Mouse (Mus musculus) heart, adult 2 months (tissue): ENCODE data around the gene Ascl1. TPM values are rescaled to one million over a fixed set of nuclear protein-coding genes. Genes with fewer than 3 reads are reported as not detected.

Experiments
- DNase-seq, 2 experiments: peaks; one replicate each; pipeline ENCODE4 v3.0.0; 2021
- H3K27ac ChIP-seq: fragments of 200-600 bp; 2 replicates; pipeline ENCODE4 v1.8.1; 2022
- H3K27me3 ChIP-seq: fragments of 200-500 bp; 2 replicates; pipeline ENCODE4 v1.6.1; 2012; ENCODE audit warnings: mild to moderate bottlenecking, low read length, inconsistent platforms, mixed read lengths; ENCODE audit not compliant: control insufficient read depth, insufficient read depth
- H3K36me3 ChIP-seq: fragments of 200-500 bp; 2 replicates; pipeline ENCODE4 v1.6.1; 2012; ENCODE audit warnings: low read length, inconsistent platforms; ENCODE audit not compliant: control insufficient read depth, insufficient read depth
- H3K4me1 ChIP-seq: fragments of 200-500 bp; 2 replicates; pipeline ENCODE4 v1.6.1; 2011; ENCODE audit warnings: low read length; ENCODE audit not compliant: control insufficient read depth, insufficient read depth
- H3K4me3 ChIP-seq: fragments of 200-600 bp; 2 replicates; pipeline ENCODE4 v1.8.1; 2022
- H3K79me2 ChIP-seq: fragments of 200-500 bp; replicated peaks from 2 replicates; pipeline ENCODE4 v1.6.1; 2012; ENCODE audit warnings: mild to moderate bottlenecking, inconsistent platforms, low read length, moderate library complexity, mixed read lengths; ENCODE audit not compliant: control insufficient read depth, insufficient read depth
- H3K9ac ChIP-seq: fragments of 200-500 bp; 2 replicates; pipeline ENCODE4 v1.6.1; 2012; ENCODE audit warnings: low read depth, mild to moderate bottlenecking, control low read depth, inconsistent platforms, low read length, mixed read lengths
- CTCF ChIP-seq: fragments of 200-600 bp; IDR thresholded peaks from 2 replicates; pipeline ENCODE4 v1.8.1; 2022; ENCODE audit warnings: antibody characterized with exemption, mild to moderate bottlenecking, moderate library complexity
- EP300 ChIP-seq: fragments of 200-500 bp; IDR thresholded peaks from 2 replicates; pipeline ENCODE4 v1.6.1; 2011; ENCODE audit warnings: low read depth, low read length, control low read depth; ENCODE audit not compliant: insufficient read depth
- POLR2A ChIP-seq: fragments of 200-500 bp; IDR thresholded peaks from 2 replicates; pipeline ENCODE4 v1.6.1; 2011; ENCODE audit warnings: mild to moderate bottlenecking, low read depth, low read length, control low read depth; ENCODE audit not compliant: insufficient read depth
- WGBS: fragments of 180-500 bp; shearing (Covaris S2); methylation state at CpG from one replicate; pipeline ENCODE4 v1.1.7; 2018; 5-methylcytosine and 5-hydroxymethylcytosine counted together
- intact Hi-C: fragments of 180-260 bp; cut with DNase I; formaldehyde crosslinking; loops from one replicate; pipeline ENCODE4 v1.15.1; 2025
- polyA plus RNA-seq: library from polyadenylated mRNA; depleted of rRNA; stranded (reverse); fragments of >200 nt; gene quantifications from 2 replicates; pipeline ENCODE4 v1.2.3, GENCODE M21; 2012
- total RNA-seq, 2 experiments: library from RNA; stranded (reverse); gene quantifications; 2 replicates each; pipeline ENCODE4 v1.2.3; 2021

Gene Ascl1
- total and polyA plus RNA-seq, 3 experiments: 0.06 to 0.10 TPM; not detected in 1

- DNase-seq: peak; percentile 60 to 73
- intact Hi-C loops: no loop called here
- TF ChIP-seq EP300 (no peak), CTCF (no peak), POLR2A (no peak)
- Histone ChIP-seq H3K9ac (no peak overlapping the region), H3K27ac (no peak overlapping the region), H3K27me3 (peaks cover 10% of the 10 kb centered on the region), H3K36me3 (no peaks in the 10 kb centered on the region), H3K4me1 (no peaks in the 10 kb centered on the region), H3K79me2 (no peaks in the 10 kb centered on the region), H3K4me3 (no peak overlapping the region)
- WGBS: 2% methylated on average over 18 of the region's 18 CpGs
Observed at GRCm38 (mm10) chr10:87494596-87494995, 1.1 kb upstream of the Ascl1 start.

DNA sequence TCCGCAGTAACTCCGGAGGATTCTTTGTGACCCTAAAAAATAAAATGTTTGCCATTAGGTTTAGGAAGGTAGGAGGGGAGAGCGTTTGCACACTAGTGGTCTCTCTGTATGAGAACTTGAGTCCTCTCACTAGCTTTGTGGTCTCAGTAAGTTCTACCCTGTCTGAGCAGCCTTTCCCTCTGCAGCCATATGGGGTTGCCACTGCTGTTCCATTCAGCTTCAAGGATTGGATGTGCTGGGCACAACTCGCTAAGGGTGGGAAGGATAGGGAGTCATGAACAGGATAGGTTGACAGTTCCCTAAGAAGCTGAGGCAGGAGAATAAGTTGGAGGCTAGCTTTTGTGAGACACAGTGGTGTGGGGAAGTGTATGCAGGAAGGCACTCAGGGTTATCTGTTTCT is 716 bp upstream of the Ascl1 start:
- TF ChIP-seq CTCF (no peak), EP300 (no peak), POLR2A (no peak)
- H3K4me3 ChIP-seq: no peak overlapping the region
- peaks cover 10% of the 10 kb centered on the region for H3K27me3 ChIP-seq
- WGBS: 12% methylated on average over 4 of the region's 4 CpGs
- DNase-seq: no peak
- H3K79me2 ChIP-seq: no peaks in the 10 kb centered on the region
- no peaks in the 10 kb centered on the region for H3K36me3 ChIP-seq
- intact Hi-C loops: no loop called here
- H3K9ac ChIP-seq: no peak overlapping the region
- no peak overlapping the region for H3K27ac ChIP-seq
- H3K4me1 ChIP-seq: no peaks in the 10 kb centered on the region

DNA sequence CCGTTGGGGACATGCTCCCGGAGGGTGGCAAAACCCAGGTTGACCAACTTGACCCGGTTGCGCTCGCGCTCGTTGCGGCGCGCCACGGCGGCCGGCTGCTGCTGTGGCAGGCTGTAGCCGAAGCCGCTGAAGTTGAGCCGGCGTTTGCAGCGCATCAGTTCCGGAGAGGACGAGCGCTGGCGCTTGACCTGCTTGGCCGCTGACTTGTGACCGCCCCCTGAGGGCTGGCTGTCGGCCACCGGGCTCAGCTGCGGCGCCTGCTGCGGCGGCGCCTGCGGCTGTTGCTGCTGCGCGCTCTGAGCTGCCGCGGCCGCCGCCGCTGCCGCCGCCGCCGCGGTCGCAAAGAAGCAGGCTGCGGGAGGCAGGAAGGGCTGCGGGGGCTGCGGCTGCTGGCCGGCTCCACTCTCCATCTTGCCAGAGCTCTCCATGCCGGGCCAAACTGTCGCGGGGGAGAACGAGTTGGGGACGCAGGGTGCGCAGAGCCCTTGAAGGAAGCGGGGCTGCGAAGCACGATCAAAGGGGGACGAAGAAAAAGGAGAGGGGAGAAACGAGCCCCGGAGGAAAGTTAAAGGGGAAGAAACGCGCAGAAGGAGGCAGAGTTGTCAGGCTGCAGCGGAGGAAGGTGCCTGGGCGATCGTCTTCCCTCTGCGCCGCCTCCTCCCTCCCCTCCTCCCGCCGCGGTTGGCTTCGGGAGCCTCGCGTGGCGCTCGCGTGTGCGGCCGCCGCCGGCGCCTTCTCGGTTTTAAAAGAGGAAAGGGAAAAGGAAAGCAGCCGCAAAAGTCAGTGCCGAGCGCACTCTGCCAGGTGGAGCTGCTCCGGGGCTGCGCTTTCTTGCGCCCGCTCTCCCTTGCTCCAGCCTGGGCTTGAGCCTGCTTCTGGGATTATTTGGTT is 554 bp downstream of the Ascl1 start:
- TF ChIP-seq POLR2A (no peak), EP300 (no peak)
- H3K36me3 ChIP-seq: no peaks in the 10 kb centered on the region
- H3K27ac ChIP-seq: no peak overlapping the region
- H3K27me3 ChIP-seq: peaks cover 11% of the 10 kb centered on the region
- under 1% methylated on average over 81 of the region's 90 CpGs for WGBS
- H3K4me3 ChIP-seq: peak overlapping the region; percentile 41
- peak overlapping the region; percentile 47; the same call in 1 of the 2 replicates for H3K9ac ChIP-seq
- peak; percentile 62 to 67 for DNase-seq
- intact Hi-C loops: no loop called here
- no peaks in the 10 kb centered on the region for H3K79me2 ChIP-seq
- no peaks in the 10 kb centered on the region for H3K4me1 ChIP-seq

DNA sequence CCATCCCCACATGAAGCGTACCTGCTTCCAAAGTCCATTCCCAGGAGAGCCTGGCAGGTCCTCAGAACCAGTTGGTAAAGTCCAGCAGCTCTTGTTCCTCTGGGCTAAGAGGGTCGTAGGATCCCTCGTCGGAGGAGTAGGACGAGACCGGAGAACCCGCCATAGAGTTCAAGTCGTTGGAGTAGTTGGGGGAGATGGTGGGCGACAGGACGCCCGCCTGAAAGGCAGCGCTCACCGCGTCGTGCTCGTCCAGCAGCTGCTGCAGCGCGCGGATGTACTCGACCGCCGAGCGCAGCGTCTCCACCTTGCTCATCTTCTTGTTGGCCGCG is 1.2 kb downstream of the Ascl1 start:
- H3K4me3 ChIP-seq: peak overlapping the region; percentile 3; the same call in 1 of the 2 replicates
- H3K36me3 ChIP-seq: no peaks in the 10 kb centered on the region
- H3K27me3 ChIP-seq: peaks cover 10% of the 10 kb centered on the region; the same call in 1 of the 2 replicates
- under 1% methylated on average over 26 of the region's 26 CpGs for WGBS
- no peaks in the 10 kb centered on the region for H3K79me2 ChIP-seq
- no peak overlapping the region for H3K9ac ChIP-seq
- no peak for DNase-seq
- no peak for TF ChIP-seq CTCF
- TF ChIP-seq EP300: no peak
- no peak for TF ChIP-seq POLR2A
- H3K27ac ChIP-seq: no peak overlapping the region
- intact Hi-C loops: no loop called here
- no peaks in the 10 kb centered on the region for H3K4me1 ChIP-seq

DNA sequence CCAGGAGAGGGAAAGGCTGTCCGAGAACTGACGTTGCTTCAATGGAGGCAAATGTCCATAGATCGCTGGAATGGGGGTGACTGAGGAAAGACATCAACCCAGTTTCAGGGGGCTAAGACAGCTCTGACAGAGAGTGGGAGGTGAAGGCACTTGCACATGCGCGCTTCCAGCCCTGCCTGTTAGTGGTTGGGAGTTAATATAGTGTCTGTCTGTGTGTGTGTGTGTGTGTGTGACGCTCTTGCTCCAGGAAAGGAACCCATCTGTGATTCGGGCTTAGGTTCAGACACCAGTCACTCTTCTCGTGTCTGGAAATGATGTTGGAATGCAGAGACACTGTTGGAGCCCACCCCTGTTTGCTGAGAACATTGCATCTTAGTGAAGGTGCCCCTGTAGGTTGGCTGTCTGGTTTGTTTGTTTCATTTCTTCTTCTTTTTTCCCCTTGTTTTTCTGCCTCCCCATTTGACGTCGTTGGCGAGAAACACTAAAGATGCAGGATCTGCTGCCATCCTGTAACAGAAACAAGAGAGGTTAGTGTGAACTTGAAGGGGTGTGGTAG is 1.9 kb downstream of the Ascl1 start:
- Histone ChIP-seq H3K4me3 (no peak overlapping the region), H3K27me3 (peaks cover 10% of the 10 kb centered on the region; the same call in 1 of the 2 replicates), H3K27ac (no peak overlapping the region), H3K9ac (no peak overlapping the region), H3K79me2 (no peaks in the 10 kb centered on the region), H3K4me1 (no peaks in the 10 kb centered on the region), H3K36me3 (no peaks in the 10 kb centered on the region)
- intact Hi-C loops: no loop called here
- 6% methylated on average over 11 of the region's 11 CpGs for WGBS
- TF ChIP-seq EP300: no peak
- no peak for TF ChIP-seq POLR2A
- DNase-seq: no peak

DNA sequence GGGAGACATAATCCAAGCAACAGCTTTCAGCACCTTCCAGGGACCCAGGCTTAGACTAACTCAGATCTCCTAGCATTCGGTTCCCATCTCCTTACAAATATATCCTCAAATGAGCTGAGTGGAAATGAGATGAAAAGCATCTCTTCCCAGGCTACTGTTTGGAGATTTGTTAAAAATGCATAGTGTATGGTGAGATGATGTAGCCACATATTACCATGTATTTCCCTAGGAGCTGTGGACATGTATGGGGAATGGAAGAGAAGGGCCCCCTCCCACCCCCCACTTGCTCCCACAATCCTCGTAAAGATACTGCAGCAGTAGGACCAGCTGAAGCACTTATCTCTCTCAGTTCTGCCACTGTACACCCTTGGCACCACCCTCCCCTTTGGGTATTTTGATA is 3.1 kb downstream of the Ascl1 start:
- DNase-seq: no peak
- Histone ChIP-seq H3K9ac (no peak overlapping the region), H3K36me3 (no peaks in the 10 kb centered on the region), H3K27ac (no peak overlapping the region), H3K79me2 (no peaks in the 10 kb centered on the region), H3K27me3 (peaks cover 12% of the 10 kb centered on the region), H3K4me1 (no peaks in the 10 kb centered on the region), H3K4me3 (no peak overlapping the region)
- TF ChIP-seq CTCF (no peak), EP300 (no peak), POLR2A (no peak)
- WGBS: 11% methylated on average over 2 of the region's 2 CpGs
- intact Hi-C loops: no loop called here
